Mouse (Mus musculus): ENCODE measurements around the gene Olfr750. TPM values are rescaled to one million over a fixed set of nuclear protein-coding genes. Genes with fewer than 3 reads are reported as not detected.

Olfr750 gene
- total and polyA plus RNA-seq, 3 experiments, result not detected

- no peak within 1 kb of the TSS for H3K4me3 ChIP-seq (replicated peaks in 1 of 3; ENCODE audit: low read depth in 2 of 3, low read length in 2 of 3, poor library complexity in 1 of 3)
- H3K4me2 ChIP-seq (ENCODE audit: insufficient read depth, low read depth, poor library complexity, severe bottlenecking), result peak within 1 kb of the TSS; percentile 6; the same call in 1 of the 2 replicates
- H3K79me2 ChIP-seq (replicated peaks; ENCODE audit: control insufficient read depth, extremely low read depth, insufficient read depth, poor library complexity, severe bottlenecking), result no peaks in the 10 kb centered on the region
- TF ChIP-seq GABPA (IDR thresholded peaks at IDR 0.05; ENCODE audit: insufficient replicate concordance, low read depth, low read length) (no peak), HCFC1 (IDR thresholded peaks at IDR 0.05; ENCODE audit: low read depth, low read length) (no peak), E2F4 (IDR thresholded peaks at IDR 0.05; ENCODE audit: insufficient replicate concordance, low read depth, low read length) (no peak), BHLHE40 (IDR thresholded peaks at IDR 0.05; ENCODE audit: low read depth, low read length) (no peak), SIN3A (IDR thresholded peaks at IDR 0.05; ENCODE audit: low read length) (no peak), TBP (conservative IDR thresholded peaks at IDR 0.05; ENCODE audit: low read depth, low read length) (no peak), MEF2A (IDR thresholded peaks at IDR 0.05; ENCODE audit: borderline replicate concordance, low read depth, low read length) (no peak), CHD2 (IDR thresholded peaks at IDR 0.05; ENCODE audit: low read length) (no peak), ZNF384 (IDR thresholded peaks at IDR 0.05; ENCODE audit: low read depth, low read length) (no peak), POLR2AphosphoS2 (IDR thresholded peaks at IDR 0.05; ENCODE audit: low read depth, low read length) (no peak)
- no peaks in the 10 kb centered on the region for H3K27me3 ChIP-seq (replicated peaks)
- H3K36me3 ChIP-seq (replicated peaks in 1 of 2; ENCODE audit: control insufficient read depth in 1 of 2, insufficient read depth in 1 of 2, low read length in 1 of 2), result no peaks in the 10 kb centered on the region
- H3K9me3 ChIP-seq (replicated peaks; ENCODE audit: low read length), result no peaks in the 10 kb centered on the region
- peaks cover 0 to 12% of the 10 kb centered on the region in 2 experiments; a peak in 3 of 4 replicates for H3K4me1 ChIP-seq (ENCODE audit: control insufficient read depth in 1 of 2, insufficient read depth in 2 of 2)
- no peak within 1 kb of the TSS for H3K9ac ChIP-seq (ENCODE audit: insufficient read depth, low read depth)
- DNase-seq (ENCODE audit: extremely low read depth), result no peak
- no peak within 1 kb of the TSS for H3K27ac ChIP-seq (ENCODE audit: insufficient read depth, low read depth)
- in situ Hi-C loops (cut with MboI; ENCODE audit: low pct_ligation_motif_present, low pct_unique_long_range_greater_than_20kb, low sequenced_read_pairs) (no loop called here), dilution Hi-C loops (cut with MboI; ENCODE audit: extremely low pct_ligation_motif_present, extremely low pct_unique_long_range_greater_than_20kb, low sequenced_read_pairs) (no loop called here)
Observed at GRCm38 (mm10) chr14:51057401-51057831, 16.8 kb downstream of the Olfr750 start, which contains the start of gene Rnase12. Rnase12 (minus strand) TSS chr14:51057661.

DNA sequence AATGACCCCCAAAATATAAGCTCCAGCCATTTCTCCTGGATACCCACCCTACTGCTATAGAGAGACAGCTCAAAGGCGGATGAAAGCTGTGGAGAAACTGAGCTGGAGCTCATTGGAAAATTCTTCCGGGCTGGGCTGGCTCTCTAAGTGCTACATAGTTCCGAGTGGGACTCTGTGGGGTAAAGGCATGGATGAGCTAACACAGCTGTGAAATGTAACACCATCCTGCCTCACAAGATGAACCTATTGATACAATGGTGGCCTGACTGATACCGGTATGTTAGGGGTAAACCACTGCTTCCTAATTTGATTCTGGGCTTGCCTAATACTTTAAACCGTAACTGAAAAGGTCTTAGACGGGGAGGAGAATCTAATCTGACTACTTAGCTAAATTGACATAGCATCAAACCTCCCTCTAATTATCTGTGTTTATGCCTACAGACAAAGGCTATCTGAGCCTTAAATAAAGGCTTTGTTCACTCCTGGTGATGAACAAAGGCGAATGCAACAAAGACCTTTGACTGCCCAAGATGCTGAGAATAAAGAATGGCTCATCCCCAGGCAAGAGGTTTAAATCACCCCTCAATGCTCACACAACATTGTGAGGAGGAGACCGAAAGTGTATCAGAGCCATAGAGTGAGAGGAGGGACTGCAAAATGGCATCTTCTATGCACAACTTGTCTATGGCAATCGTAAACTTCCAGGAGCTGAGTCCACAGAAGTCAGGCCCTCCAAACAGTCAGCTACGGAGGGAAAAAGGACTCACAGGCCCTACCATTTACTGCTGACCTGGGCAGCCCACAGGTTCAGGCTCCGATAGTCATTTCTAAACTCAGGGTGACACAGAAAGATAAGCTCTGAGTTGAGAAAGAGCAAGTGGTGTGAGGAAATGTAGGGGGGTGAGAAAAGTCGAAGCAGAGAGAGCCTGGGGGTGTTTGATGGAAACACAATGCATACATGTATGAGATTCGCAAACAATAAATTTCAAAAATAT, 19.7 kb downstream of the Olfr750 start:
- Histone ChIP-seq H3K36me3 (replicated peaks in 1 of 2; ENCODE audit: control insufficient read depth in 1 of 2, insufficient read depth in 1 of 2, low read length in 1 of 2) (no peaks in the 10 kb centered on the region), H3K27ac (ENCODE audit: insufficient read depth, low read depth) (no peak overlapping the region), H3K27me3 (replicated peaks) (no peaks in the 10 kb centered on the region), H3K4me2 (ENCODE audit: insufficient read depth, low read depth, poor library complexity, severe bottlenecking) (no peak overlapping the region), H3K79me2 (replicated peaks; ENCODE audit: control insufficient read depth, extremely low read depth, insufficient read depth, poor library complexity, severe bottlenecking) (no peaks in the 10 kb centered on the region), H3K9me3 (replicated peaks; ENCODE audit: low read length) (no peaks in the 10 kb centered on the region), H3K4me3 (replicated peaks in 1 of 3; ENCODE audit: low read depth in 2 of 3, low read length in 2 of 3, poor library complexity in 1 of 3) (no peak overlapping the region), H3K4me1 (ENCODE audit: control insufficient read depth in 1 of 2, insufficient read depth in 2 of 2) (peaks cover 0 to 10% of the 10 kb centered on the region in 2 experiments; a peak in 3 of 4 replicates), H3K9ac (ENCODE audit: insufficient read depth, low read depth) (no peak overlapping the region)
- no peak for DNase-seq (ENCODE audit: extremely low read depth)
- dilution Hi-C loops (cut with MboI; ENCODE audit: extremely low pct_ligation_motif_present, extremely low pct_unique_long_range_greater_than_20kb, low sequenced_read_pairs) (no loop called here), in situ Hi-C loops (cut with MboI; ENCODE audit: low pct_ligation_motif_present, low pct_unique_long_range_greater_than_20kb, low sequenced_read_pairs) (no loop called here)
- TF ChIP-seq ZC3H11A (IDR thresholded peaks at IDR 0.05; ENCODE audit: low read depth, low read length) (no peak), RAD21 (IDR thresholded peaks at IDR 0.05; ENCODE audit: low read depth, low read length) (no peak), CHD2 (IDR thresholded peaks at IDR 0.05; ENCODE audit: low read length) (no peak), PAX5 (IDR thresholded peaks at IDR 0.05; ENCODE audit: low read length) (no peak), ELF1 (IDR thresholded peaks at IDR 0.05; ENCODE audit: low read depth, low read length) (no peak), TCF12 (IDR thresholded peaks at IDR 0.05; ENCODE audit: low read depth, low read length) (no peak), NELFE (IDR thresholded peaks at IDR 0.05; ENCODE audit: low read depth, low read length) (no peak), EP300 (IDR thresholded peaks at IDR 0.05; ENCODE audit: low read length) (no peak), MAX (IDR thresholded peaks at IDR 0.05; ENCODE audit: low read length) (no peak), JUN (IDR thresholded peaks at IDR 0.05; ENCODE audit: insufficient read depth, low read depth, low read length) (no peak), MYC (IDR thresholded peaks at IDR 0.05; ENCODE audit: low read depth, low read length) (no peak), RCOR1 (conservative IDR thresholded peaks at IDR 0.05; ENCODE audit: low read depth, low read length) (no peak), USF1 (IDR thresholded peaks at IDR 0.05; ENCODE audit: low read depth, low read length) (no peak)
